Mouse (Mus musculus) kidney, embryonic 14.5 days (tissue): ENCODE results near the gene Slc12a8. TPM values are rescaled to one million over a fixed set of nuclear protein-coding genes. Genes with fewer than 3 reads are reported as not detected.
A peak's percentile ranks its signal among the peaks of the same experiment; 100 is the strongest.

Source experiments
- ATAC-seq: fragments of 200-750 bp; cut with Nextera tagmentation; 2 replicates; pipeline ENCODE4 v1.8.0; 2017; ENCODE audit warnings: moderate number of reproducible peaks, mild to moderate bottlenecking, moderate TSS enrichment, moderate library complexity; ENCODE audit not compliant: low FRiP score, low TSS enrichment
- H3K27ac ChIP-seq: fragments of 300-500 bp; sonication (generic); 2 replicates; pipeline ENCODE4 v1.5.1; 2014; ENCODE audit warnings: low read depth, mild to moderate bottlenecking, low read length, moderate library complexity, mixed read lengths
- H3K27me3 ChIP-seq: fragments of 300-500 bp; sonication (generic); 2 replicates; pipeline ENCODE4 v1.6.1; 2014; ENCODE audit warnings: mild to moderate bottlenecking, low read length; ENCODE audit not compliant: control insufficient read depth, insufficient read depth
- H3K36me3 ChIP-seq: fragments of 300-500 bp; sonication (generic); 2 replicates; pipeline ENCODE4 v1.6.1; 2014; ENCODE audit warnings: low read length, mixed read lengths; ENCODE audit not compliant: control insufficient read depth, insufficient read depth
- H3K4me1 ChIP-seq: fragments of 300-500 bp; sonication (generic); 2 replicates; pipeline ENCODE4 v1.6.1; 2014; ENCODE audit warnings: low read length, mixed read lengths; ENCODE audit not compliant: control insufficient read depth, insufficient read depth
- H3K4me2 ChIP-seq: fragments of 300-500 bp; sonication (generic); replicated peaks from 2 replicates; pipeline ENCODE4 v1.6.1; 2014; ENCODE audit warnings: low read depth, mild to moderate bottlenecking, low read length
- H3K4me3 ChIP-seq: fragments of 300-500 bp; sonication (generic); 2 replicates; pipeline ENCODE4 v1.5.1; 2014; ENCODE audit warnings: mild to moderate bottlenecking, low read length
- H3K9ac ChIP-seq: fragments of 300-500 bp; sonication (generic); 2 replicates; pipeline ENCODE4 v1.6.1; 2014; ENCODE audit warnings: low read depth, mild to moderate bottlenecking, low read length, moderate library complexity
- H3K9me3 ChIP-seq: fragments of 300-500 bp; sonication (generic); 2 replicates; pipeline ENCODE4 v1.6.1; 2016; ENCODE audit warnings: low read length; ENCODE audit not compliant: control insufficient read depth
- WGBS: fragments of 180-500 bp; shearing (Covaris S2); extraction: QIAGEN DNeasy Blood & Tissue Kit; methylation state at CpG from one replicate; pipeline ENCODE4 v1.1.7; 2014; 5-methylcytosine and 5-hydroxymethylcytosine counted together
- polyA plus RNA-seq: library from polyadenylated mRNA; unstranded; fragments of >200 nt; fragmentation: Nextera tagmentation; extraction: Ambion mirVana; gene quantifications from 2 replicates; pipeline ENCODE4 v1.2.1, GENCODE M21; 2014

Gene Slc12a8
- polyA plus RNA-seq, 1 experiment from 2014 or later = 1.2 TPM

- no peaks in the 10 kb centered on the region for H3K27me3 ChIP-seq
- no peak overlapping the region for H3K27ac ChIP-seq
- peaks cover 27% of the 10 kb centered on the region for H3K4me1 ChIP-seq
- no peak for ATAC-seq
- no peak overlapping the region for H3K4me3 ChIP-seq
- no peak overlapping the region for H3K9ac ChIP-seq
- WGBS = 68% methylated on average over 7 of the region's 7 CpGs
- H3K9me3 ChIP-seq = no peaks in the 10 kb centered on the region
- H3K36me3 ChIP-seq = no peaks in the 10 kb centered on the region
- H3K4me2 ChIP-seq = no peak overlapping the region
Measured at GRCm38 (mm10) chr16:33593467-33593866, 76.3 kb downstream of the Slc12a8 start.

- H3K9me3 ChIP-seq = no peaks in the 10 kb centered on the region
- H3K27me3 ChIP-seq = no peaks in the 10 kb centered on the region
- H3K4me3 ChIP-seq = no peak overlapping the region
- peaks cover 23% of the 10 kb centered on the region for H3K4me1 ChIP-seq
- H3K9ac ChIP-seq = no peak overlapping the region
- H3K36me3 ChIP-seq = no peaks in the 10 kb centered on the region
- 68% methylated on average over 7 of the region's 7 CpGs for WGBS
- ATAC-seq = peak; percentile 56
- H3K4me2 ChIP-seq = no peak overlapping the region
- H3K27ac ChIP-seq = no peak overlapping the region
Measured at GRCm38 (mm10) chr16:33594037-33594771, 77.1 kb downstream of the Slc12a8 start.

- peaks cover 17% of the 10 kb centered on the region for H3K4me1 ChIP-seq
- H3K9me3 ChIP-seq = no peaks in the 10 kb centered on the region
- no peak overlapping the region for H3K4me3 ChIP-seq
- no peaks in the 10 kb centered on the region for H3K27me3 ChIP-seq
- no peak for ATAC-seq
- H3K36me3 ChIP-seq = no peaks in the 10 kb centered on the region
- no peak overlapping the region for H3K9ac ChIP-seq
- 92% methylated on average over 6 of the region's 6 CpGs for WGBS
- no peak overlapping the region for H3K27ac ChIP-seq
- H3K4me2 ChIP-seq = no peak overlapping the region
Measured at GRCm38 (mm10) chr16:33595235-33595769, 78.2 kb downstream of the Slc12a8 start.

- H3K4me1 ChIP-seq = peaks cover 17% of the 10 kb centered on the region
- 80% methylated on average over 4 of the region's 4 CpGs for WGBS
- H3K4me2 ChIP-seq = no peak overlapping the region
- H3K9me3 ChIP-seq = no peaks in the 10 kb centered on the region
- no peaks in the 10 kb centered on the region for H3K36me3 ChIP-seq
- no peak for ATAC-seq
- no peak overlapping the region for H3K4me3 ChIP-seq
- no peak overlapping the region for H3K27ac ChIP-seq
- H3K9ac ChIP-seq = no peak overlapping the region
- no peaks in the 10 kb centered on the region for H3K27me3 ChIP-seq
Measured at GRCm38 (mm10) chr16:33596213-33596612, 79.1 kb downstream of the Slc12a8 start.

- no peak overlapping the region for H3K4me2 ChIP-seq
- no peak overlapping the region for H3K4me3 ChIP-seq
- 30% methylated on average over 5 of the region's 5 CpGs for WGBS
- H3K9me3 ChIP-seq = no peaks in the 10 kb centered on the region
- no peak overlapping the region for H3K27ac ChIP-seq
- peaks cover 4% of the 10 kb centered on the region; the same call in 1 of the 2 replicates for H3K4me1 ChIP-seq
- no peak for ATAC-seq
- H3K9ac ChIP-seq = no peak overlapping the region
- no peaks in the 10 kb centered on the region for H3K36me3 ChIP-seq
- H3K27me3 ChIP-seq = no peaks in the 10 kb centered on the region
Measured at GRCm38 (mm10) chr16:33600216-33600615, 83.1 kb downstream of the Slc12a8 start.

- H3K4me3 ChIP-seq = no peak overlapping the region
- H3K27me3 ChIP-seq = no peaks in the 10 kb centered on the region
- ATAC-seq = no peak
- no peak overlapping the region for H3K27ac ChIP-seq
- no peak overlapping the region for H3K4me2 ChIP-seq
- peaks cover 3% of the 10 kb centered on the region; the same call in 1 of the 2 replicates for H3K4me1 ChIP-seq
- no peak overlapping the region for H3K9ac ChIP-seq
- H3K9me3 ChIP-seq = no peaks in the 10 kb centered on the region
- H3K36me3 ChIP-seq = no peaks in the 10 kb centered on the region
- 91% methylated on average over 8 of the region's 8 CpGs for WGBS
Measured at GRCm38 (mm10) chr16:33601299-33601698, 84.2 kb downstream of the Slc12a8 start.

GRCm38 (mm10) chr16:33605647-33606596 is 88.8 kb downstream of the Slc12a8 start:
- no peak for ATAC-seq
- H3K27me3 ChIP-seq = no peaks in the 10 kb centered on the region
- no peak overlapping the region for H3K4me3 ChIP-seq
- no peak overlapping the region for H3K27ac ChIP-seq
- no peaks in the 10 kb centered on the region for H3K4me1 ChIP-seq
- H3K36me3 ChIP-seq = no peaks in the 10 kb centered on the region
- no peak overlapping the region for H3K9ac ChIP-seq
- H3K9me3 ChIP-seq = no peaks in the 10 kb centered on the region
- WGBS = 51% methylated on average over 9 of the region's 9 CpGs
- no peak overlapping the region for H3K4me2 ChIP-seq

GRCm38 (mm10) chr16:33606691-33607532 is 89.8 kb downstream of the Slc12a8 start:
- no peaks in the 10 kb centered on the region for H3K4me1 ChIP-seq
- H3K27ac ChIP-seq = no peak overlapping the region
- H3K4me2 ChIP-seq = no peak overlapping the region
- no peak overlapping the region for H3K4me3 ChIP-seq
- peak; percentile 81 for ATAC-seq
- no peaks in the 10 kb centered on the region for H3K27me3 ChIP-seq
- WGBS = 53% methylated on average over 8 of the region's 8 CpGs
- no peaks in the 10 kb centered on the region for H3K9me3 ChIP-seq
- no peak overlapping the region for H3K9ac ChIP-seq
- H3K36me3 ChIP-seq = no peaks in the 10 kb centered on the region
